Mouse (Mus musculus): ENCODE results near the gene Fgd4.

Gene Fgd4

DNA sequence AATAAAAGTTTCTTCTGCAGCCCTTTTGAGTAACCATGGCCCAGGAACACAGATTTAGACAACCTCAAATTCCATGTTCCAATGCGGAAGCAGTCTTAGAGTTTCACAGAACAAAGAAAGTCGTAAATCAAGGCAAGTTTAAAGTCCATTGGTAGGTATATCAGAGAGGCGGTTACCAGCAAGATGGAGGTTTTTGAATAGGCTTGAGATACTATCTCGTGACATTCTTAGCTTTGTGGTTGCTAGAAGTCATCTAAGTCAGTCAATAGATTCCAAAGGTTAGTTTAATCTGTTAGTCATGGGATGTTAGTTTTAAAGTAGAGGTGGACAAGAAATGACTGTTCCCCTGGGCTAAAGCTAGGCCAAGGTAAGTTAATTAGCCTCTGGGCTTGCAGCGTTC, at the start of gene Fgd4:
Gene Fgd4, minus strand, starts transcription at position 89 of the 400 bp plus-strand sequence.
- no peak for DNase-seq

DNA sequence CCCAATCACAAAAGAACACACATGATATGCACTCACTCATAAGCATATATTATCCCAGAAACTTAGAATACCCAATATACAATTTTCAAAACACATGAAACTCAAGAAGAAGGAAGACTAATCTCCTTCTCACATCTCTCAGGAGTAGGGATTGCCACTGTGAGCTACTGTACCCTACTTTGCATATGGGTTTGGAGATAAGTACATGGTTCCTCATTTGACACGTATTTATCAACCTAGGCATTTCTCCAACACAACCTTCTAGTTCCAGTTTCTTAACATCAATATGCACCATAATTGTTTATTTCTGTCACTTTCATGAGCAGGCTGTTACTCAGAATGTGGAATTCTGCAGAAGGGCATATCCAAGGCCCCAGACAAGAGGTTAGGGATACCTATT, 44.8 kb upstream of the Fgd4 start:
- no peak for DNase-seq

DNA sequence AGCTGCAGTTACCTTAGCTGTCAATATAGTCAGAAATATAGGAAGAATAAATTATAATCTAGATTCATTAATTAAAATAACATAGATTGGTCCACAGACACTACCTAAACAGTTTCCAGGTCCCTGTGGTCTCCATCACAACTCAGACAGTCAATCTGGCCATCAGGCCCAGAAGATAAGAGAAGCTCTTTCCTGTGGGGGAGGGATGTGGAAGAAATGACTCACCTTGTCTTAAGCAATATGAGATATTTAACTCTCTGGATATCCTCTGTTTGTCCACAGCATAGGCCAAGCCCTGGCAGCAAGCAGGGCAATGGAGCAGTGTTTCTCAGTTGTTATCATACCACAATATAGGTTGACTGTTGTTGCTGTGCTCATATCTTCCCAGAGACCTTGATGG, 33.4 kb upstream of the Fgd4 start:
- DNase-seq: no peak

DNA sequence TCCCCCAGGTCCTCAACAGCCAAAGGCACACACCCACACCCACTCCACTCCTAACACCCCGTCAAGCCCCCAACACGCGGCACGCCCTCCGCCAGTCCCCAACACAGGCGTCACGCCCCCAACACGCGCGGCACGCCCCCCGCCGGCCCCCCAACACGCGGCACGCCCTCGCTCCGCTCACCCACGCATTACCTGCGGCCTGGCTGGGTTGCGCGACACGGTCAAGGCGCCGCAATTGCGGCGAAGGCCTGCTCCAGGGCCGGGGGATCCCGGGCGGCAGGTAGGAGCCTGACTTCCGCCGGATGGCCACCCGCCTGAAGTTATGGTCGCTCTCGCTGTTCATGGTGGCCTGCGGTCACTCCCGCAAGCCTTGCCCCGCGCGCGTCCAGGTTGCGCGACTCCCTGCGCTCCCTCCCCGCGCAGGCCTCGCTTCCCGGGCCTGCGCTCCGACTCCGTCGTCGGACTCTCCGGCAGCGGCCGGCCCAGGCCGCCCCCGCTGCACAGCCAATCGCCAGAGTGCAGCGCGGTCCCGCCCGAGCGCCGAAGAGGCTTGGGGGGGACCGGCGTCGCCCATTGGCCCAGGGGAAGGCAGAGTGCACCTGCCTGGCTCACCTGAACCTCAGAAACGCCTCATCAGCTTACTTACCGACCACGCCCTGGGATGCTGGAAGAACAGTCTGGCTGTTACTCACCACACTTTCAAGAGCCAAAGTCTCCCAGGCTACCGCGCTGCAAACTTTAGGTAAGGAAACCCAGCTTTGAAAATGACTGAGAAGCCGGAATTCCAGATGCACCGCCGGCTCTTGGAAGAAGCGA, 555 bp downstream of the Fgd4 start:
- peak; percentile 22 for DNase-seq

DNA sequence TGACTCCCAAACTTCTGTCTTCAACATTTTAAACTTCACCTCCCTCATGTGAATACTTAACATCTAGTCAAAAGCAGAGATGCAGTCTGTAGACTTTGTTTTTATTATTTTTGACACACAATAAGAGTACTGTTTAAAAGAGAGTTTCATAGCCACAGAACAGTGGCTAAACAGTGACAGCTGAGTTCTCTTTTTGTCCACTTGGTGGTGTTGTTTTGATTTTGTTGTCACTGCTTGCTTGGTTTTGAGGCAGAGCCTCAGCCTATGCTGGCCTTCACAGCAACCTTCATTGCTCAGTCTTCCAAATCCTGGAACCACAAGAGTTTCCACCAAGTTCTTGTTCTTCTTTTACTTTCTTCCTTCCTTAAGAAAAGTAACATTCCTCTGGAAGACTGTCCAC, 3.8 kb downstream of the Fgd4 start:
- no peak for DNase-seq

DNA sequence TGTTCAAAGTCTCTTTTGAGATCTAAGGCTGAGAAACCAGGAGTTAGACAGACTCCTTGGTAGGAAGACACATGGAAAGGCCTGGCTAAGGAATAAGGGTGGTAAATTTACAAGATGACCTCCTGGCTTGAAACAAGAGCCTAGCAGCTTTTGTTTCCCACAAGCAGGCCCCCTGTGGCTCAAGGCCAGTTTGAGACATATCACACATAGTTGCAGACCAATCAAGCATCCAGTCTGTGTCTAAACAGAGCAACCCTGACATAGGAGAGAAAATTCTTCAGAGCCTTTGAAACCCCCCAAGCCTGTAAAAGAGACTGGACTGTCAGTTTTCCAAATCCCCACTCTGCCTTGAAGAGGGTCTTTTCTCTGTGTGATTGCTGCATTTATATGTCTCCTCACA, 7.7 kb downstream of the Fgd4 start:
- DNase-seq: no peak

DNA sequence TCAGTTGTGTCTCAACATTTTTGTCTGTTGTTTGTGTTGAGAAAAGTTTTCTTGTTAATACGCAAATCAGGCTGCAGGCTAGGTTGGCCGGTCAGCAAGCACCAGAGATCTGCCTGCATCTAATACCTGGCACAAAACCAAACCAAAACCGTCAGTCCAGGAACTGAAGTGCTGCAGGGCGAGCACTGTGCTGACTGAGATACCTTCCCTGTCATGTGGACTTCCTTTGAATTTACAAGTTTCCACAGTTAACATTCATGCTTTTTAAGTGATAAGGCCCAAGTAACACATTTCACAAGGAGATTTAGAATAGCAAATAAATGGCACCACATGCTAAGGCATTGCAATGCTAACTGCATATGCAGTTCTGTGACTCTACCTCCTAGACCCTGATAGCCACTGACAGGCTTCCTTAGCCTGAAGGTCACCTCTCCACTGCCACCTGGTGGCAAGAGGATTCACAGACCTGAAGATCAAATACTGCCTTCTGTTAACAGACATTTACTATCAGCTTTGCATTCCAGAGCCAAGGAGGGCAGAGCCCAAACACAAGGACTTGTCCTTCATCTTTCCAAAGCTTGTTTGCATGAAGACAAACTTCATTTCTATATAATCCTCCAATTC, 15.8 kb downstream of the Fgd4 start:
- peak; percentile 66 for DNase-seq

DNA sequence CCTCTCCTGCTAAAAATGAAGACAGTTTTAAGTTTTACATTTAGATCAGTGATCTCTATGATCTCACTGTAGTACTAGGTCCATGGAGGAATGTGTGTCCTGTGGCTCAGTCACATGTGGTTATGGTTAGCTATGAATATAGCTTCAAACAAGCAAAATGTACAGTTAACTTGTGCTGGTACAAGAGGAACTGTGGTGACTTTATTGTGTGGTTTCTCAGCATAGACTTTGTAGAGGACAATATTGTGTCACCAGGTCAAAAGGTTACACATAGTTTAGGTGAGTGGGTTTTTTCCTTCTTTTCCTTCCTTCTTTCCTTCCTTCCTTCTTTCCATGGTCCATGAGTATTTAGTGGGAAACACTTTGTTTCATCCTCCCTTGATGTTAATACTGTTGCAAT, 23.8 kb downstream of the Fgd4 start:
- DNase-seq: no peak

DNA sequence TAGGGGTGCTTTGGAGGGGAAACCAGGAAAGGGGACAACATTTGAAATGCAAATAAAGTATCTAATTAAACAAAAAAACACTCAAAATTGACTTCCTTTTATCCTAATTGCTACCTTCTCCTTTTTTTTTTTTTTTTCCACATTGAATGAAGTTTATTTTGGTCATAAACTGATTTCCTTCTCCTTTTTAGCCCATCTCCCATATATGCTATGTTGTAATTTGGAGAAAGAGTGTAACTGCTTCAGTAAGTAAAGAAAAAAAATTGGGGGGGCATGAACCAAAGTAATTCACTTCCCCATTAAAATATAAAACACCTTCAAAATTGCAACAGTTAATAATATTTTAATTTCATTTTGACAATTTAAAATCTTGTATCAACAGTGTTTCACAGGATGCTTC, 25.8 kb downstream of the Fgd4 start:
- no peak for DNase-seq

DNA sequence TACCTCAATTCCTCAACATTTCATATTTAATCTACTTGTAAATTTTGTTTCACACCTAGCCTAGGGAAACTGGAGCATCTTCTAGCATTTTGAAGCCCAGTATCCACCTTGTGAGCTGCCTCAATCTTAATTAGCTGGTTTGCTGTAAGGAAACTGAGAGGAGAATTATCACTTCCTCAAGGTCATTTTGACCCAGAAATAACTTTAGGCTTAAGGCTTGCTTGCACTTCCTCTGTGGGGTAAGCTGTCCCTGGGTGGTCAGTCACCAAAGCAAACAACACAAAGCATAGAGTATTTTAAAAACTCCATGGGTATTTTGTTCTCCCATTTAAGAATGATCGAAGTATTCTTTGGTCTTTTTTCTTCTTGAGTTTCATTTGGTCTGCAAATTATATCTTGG, 27.2 kb downstream of the Fgd4 start:
- DNase-seq: no peak

DNA sequence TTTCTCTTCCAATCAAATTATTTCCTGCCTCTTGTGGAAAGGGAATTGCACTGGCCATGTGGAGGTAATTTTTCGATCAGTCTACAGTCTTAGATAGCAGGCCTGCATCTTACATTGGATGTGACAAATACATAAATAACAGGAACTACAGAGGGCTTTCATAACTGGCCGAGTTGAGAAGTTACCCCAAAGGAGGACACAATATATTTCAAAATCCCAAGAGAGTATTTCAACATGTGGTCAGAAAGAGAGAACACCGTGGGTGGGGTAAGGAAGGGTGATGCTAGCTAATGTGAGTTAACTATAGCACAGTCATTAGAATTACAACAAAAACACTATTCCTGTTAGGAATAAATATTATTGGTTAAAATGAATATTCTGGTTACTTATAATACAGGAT, 29.0 kb downstream of the Fgd4 start:
- DNase-seq: no peak

DNA sequence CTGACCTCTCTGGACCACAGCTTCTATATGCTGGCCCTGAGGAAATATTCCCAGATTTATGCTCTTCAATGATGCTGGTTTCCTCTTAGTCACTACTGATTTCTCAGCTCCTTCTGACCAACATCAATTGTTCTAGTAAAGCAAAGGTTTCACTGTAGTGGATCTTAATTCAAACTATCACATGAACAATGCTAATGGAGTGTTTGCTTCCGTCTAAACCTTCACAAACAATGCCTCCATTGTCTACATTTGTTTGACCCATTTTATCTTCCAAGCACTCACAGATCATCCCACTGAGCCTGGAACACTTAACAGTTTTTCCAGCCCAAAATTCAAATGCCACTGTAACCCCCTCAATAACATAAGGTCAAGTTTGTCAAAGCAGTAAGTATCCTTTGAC, 33.6 kb downstream of the Fgd4 start:
- no peak for DNase-seq

DNA sequence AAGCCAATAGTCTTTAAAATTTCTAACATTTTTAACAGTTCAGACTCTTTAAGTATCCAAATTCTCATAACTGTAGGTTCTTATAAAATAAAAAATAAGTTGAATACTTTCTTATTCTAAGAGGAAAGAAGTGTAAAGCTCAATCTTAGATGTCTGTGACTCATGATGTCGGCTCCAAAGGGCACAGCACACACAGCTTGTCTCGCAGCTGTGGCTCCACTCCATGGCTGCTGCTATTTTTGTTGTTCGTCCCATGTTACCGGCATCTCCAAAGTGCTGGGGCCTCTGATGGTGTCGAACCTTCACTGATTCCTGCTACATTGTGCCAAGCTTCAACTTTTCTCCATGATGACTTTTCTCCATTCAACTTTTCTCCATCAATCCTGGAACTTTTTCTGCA, 34.1 kb downstream of the Fgd4 start:
- no peak for DNase-seq

DNA sequence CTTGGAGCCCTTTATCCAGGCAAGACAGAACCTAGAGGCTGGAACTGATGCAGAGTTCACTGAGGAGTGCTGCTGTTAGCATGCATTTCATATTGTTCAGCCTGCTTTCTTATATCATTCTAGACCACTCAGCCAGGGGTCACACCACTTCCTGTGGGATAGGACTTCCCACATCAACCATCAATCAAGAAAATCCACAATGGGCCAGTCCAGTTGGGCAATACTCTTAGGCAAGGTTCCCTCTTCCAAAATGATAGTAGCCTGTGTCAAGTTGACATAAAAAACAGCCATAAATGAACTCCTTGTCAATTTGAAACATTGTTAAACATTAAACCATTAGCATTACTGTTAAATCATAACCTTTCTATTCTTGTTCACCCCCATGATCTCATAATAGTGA, 34.6 kb downstream of the Fgd4 start:
- DNase-seq: no peak

DNA sequence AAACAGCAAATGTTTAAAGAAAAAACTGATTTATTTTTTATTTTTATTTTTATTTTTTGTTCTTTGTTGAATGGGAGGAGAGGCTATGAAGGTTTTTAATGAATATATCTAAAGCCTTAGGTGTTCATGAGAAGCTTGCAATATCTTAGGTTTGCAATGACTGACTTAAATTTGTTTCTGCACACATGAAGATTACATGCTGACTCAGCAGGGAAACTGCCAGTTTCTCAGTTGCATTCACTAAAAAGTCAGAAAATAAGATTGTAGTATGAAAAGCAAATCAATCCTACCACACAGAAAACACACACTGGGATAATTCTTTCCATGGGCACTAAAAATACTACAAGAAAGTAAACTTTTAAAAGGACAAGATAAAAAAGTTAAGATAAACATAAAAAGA, 39.6 kb downstream of the Fgd4 start:
- no peak for DNase-seq

DNA sequence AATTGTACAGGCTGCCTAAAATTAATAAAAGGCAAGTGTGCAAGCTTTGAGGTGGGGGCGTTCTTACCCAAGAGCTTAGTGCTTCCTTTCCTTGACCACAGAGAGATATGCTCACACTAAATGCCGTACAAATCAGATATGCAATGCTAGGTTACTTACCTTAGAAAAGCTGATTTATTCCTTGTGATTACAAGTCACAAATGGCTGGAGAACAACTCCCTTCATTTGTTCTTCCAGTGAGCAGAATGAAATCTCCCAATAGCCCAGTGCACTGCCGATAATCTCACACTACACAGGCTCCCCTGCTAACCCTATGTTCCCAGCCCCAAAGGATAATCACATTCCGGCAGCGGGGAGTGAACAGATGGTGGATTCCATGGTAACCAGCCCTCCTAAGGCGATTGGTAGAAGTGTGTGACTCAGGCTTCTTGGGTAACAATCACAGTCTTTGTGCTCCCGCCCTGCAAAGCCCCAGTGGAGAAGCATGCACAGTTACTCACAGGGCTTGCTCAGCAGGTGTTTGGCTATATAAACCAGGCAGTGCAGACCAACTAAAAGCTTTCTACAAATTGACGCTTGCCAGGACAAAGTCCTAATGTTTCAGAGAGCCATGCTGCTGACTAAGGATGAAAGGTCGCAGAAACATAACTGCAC, 40.3 kb downstream of the Fgd4 start:
- no peak for DNase-seq

DNA sequence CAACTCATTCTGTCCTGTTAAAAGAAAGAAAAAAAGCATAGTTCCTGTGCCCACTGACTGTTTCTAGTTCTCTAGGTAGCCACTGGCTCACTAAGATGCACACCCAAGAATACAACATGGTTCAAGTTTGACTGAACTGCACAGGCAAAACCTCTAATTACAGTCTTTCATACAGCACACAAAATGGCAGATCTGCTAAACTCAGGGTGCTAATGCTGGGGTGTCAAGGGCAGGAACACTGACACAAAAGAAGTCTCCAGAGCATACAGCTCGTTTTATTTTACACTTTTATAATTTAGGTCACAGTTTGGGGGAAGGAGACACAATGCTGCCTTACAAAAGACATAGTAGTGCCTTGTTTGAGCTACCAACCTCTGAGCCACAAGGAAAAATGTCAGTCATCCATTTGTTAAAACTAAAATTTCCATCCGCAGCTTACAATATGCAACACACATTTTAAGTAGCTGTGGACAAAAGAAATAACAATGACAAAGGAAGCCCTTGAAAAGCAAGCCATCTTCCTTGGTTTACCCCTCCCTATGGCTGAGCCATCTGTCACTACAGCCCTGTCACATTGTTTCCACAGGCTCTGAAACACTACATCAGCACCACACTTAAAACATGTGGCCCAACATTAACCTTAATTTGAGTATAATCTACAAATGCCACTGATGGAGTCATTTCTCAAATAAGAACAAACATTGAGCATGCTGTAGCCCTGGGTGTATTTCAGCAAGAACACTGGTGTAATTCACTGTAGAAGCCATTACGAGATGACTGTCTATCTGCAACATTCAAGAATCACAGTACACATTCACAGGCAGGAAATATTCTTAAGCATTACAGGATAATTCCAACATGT, 41.1 kb downstream of the Fgd4 start:
- DNase-seq: no peak

DNA sequence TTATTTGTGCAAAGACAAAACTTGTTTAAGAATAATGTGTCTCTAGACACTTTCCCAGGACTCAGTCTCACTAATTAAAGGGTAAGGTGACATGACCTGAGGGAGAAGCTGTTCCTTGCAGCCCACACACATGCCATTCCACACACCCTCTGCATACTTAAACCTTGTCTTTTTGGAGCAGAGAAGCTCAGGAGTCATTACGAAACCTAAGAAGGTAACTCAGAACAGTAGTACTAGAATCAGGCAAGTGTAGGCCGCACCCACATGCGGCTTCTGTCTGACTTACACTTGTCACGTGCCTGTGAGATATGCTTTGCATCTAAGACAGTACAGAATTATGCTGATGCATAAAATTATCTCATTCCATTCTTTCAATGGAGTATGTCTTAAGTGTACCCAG, 42.6 kb downstream of the Fgd4 start:
- no peak for DNase-seq

DNA sequence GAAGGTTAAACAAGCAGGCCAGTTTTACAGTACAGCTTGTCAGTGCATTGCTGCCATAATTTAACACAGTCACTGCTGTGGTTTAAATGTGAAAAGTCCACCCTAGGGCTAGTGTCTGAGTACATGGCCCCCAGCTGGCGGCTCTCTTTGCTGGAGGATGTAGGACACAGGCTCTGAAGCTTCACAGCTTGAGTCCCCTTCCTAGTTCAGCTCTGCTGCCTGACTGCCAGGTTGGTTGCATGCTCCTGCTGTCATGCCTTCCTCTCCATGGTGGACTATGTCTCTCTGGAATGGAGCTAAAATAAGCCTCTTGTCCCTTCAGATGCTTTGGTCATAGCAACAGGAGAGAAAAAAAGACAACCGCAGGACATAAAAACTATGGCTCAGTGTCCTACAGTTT, 46.3 kb downstream of the Fgd4 start:
- no peak for DNase-seq

DNA sequence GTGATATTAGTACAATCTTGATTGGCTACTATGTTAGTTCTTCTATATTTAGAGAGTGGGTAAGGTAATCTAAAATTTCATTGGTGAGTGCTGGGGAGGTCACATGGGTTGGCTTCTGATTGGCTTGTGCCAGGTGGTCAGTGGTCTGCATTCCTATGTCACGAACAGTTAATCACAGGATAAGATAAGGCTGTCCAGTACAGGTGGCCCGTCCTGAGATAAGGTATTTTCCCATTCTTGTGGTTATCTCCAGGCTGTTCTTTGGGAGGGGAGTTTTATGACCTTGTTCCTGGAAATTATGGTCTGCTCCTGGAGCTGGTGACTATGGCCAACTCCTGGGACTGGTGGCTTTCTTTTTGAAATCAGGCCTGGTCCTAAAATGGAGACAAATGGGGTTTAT, 48.2 kb downstream of the Fgd4 start:
- no peak for DNase-seq

DNA sequence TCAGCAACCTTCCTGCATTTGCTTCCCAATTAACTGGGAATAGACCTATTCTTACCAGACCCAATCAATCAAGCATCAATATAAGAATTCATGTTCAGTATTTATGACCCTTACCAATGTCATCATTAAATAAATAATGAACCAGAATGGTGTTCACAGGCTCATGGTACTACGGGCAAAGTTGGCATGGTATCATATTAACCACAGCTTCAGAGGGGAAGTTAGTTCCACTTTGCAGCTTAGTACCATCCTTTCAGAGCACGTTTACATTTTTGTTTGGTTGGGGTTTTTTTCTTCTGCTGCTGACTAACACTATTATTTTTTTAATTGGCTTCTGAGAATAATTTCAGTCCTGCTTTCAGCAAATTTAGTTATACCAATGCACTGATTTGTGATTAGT, 51.2 kb downstream of the Fgd4 start:
- DNase-seq: no peak

DNA sequence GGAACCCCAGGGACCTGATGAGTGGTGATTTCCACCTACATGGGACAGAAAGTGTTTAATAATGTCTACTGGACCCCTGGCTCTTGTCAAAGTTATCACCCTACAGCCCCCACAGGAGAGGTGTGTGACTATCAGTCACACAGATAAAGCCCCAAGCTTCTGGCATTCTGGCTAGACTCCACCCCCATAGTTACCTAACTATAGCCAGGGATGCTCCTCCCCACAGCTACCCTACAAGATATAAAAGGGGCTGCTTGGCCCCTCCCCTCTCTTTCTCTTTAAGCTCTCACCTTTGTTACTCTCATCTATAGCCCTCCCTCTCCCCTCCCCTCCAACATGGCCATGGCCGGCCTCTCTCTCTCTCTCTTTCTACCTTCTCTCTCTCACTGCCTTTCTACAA, 53.7 kb downstream of the Fgd4 start:
- DNase-seq: no peak

DNA sequence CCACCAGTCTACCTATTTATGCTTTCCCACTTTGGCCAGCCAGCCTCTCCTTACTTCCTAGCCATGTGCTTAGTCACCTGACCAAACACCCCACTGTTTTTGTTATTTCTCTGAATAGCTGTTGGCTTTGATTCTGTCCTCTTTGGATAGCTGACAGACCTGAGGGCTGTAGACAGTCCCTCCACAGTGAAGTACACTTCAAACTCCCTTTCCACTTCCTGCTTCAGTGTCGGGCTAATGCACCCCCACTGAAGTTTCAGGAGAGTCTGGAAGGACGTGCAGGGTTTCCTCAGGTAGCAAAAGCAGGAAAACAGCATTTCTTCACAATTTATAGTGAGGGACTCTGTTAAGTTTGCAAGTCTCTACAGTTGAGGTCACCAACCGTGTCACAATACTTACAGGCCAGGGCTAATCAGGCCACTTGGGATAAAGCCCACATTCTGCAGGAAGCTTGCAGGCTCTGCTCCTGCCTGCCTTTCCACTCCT, 57.4 kb downstream of the Fgd4 start:
- no peak for DNase-seq
